Comparison of ENCODE assay signal across 8 mouse cellular contexts in genomic region chr7:128297617-128298480, GRCm38 (mm10). TPM values are rescaled to one million over a fixed set of nuclear protein-coding genes. Genes with fewer than 3 reads are reported as not detected.
A peak's percentile ranks its signal among the peaks of the same experiment; 100 is the strongest.
DNase-seq lines count a peak whose midpoint lies in the region; ATAC-seq and TF ChIP-seq lines count a peak whose summit lies in the region.

Gene BC017158, minus strand, starts transcription at chr7:128298170.

- DNase-seq in heart, postnatal 25 days (ENCODE audit: low spot score): peak; percentile 49
- peak; percentile 75 to 88 for DNase-seq in layer of hippocampus, adult 18-20 months (ENCODE audit: low spot score in 2 of 2)
- DNase-seq in lung, adult 18-20 months: peak; percentile 69 to 82

- no peak within 1 kb of the TSS for H3K27ac ChIP-seq in ES-Bruce4 (ENCODE audit: insufficient read depth, low read length)
- H3K27ac ChIP-seq in forebrain, embryonic 15.5 days (replicated peaks): peak within 1 kb of the TSS; percentile 66
- H3K27ac ChIP-seq in neural tube, embryonic 14.5 days (ENCODE audit: low read depth, low read length): peak within 1 kb of the TSS; percentile 50
- no peak within 1 kb of the TSS for H3K27ac ChIP-seq in testis, adult 2 months (ENCODE audit: control insufficient read depth, insufficient read depth, low read depth, low read length)

- no peaks in the 10 kb centered on the region for H3K4me1 ChIP-seq in ES-Bruce4 (ENCODE audit: control insufficient read depth, insufficient read depth, low read length)
- H3K4me1 ChIP-seq in forebrain, embryonic 15.5 days: peaks cover 22% of the 10 kb centered on the region
- peaks cover 12% of the 10 kb centered on the region for H3K4me1 ChIP-seq in neural tube, embryonic 14.5 days (ENCODE audit: control insufficient read depth, insufficient read depth, low read length)
- H3K4me1 ChIP-seq in testis, adult 2 months (ENCODE audit: control insufficient read depth, insufficient read depth, low read length): peaks cover 5% of the 10 kb centered on the region

- H3K4me2 ChIP-seq in forebrain, embryonic 15.5 days (replicated peaks): peak within 1 kb of the TSS; percentile 80
- peak within 1 kb of the TSS; percentile 82 for H3K4me2 ChIP-seq in neural tube, embryonic 14.5 days (ENCODE audit: low read depth, low read length)

- peak within 1 kb of the TSS; percentile 87 for H3K4me3 ChIP-seq in ES-Bruce4 (ENCODE audit: low read depth, low read length)
- peak within 1 kb of the TSS; percentile 70 for H3K4me3 ChIP-seq in forebrain, embryonic 15.5 days
- peak within 1 kb of the TSS; percentile 79 for H3K4me3 ChIP-seq in neural tube, embryonic 14.5 days (ENCODE audit: low read depth, low read length)
- peak within 1 kb of the TSS; percentile 93 for H3K4me3 ChIP-seq in testis, adult 2 months (ENCODE audit: control insufficient read depth, low read depth, low read length)

- H3K27me3 ChIP-seq in ES-Bruce4 (ENCODE audit: control insufficient read depth, insufficient read depth, low read length, poor library complexity, severe bottlenecking): no peaks in the 10 kb centered on the region
- no peaks in the 10 kb centered on the region for H3K27me3 ChIP-seq in forebrain, embryonic 15.5 days
- H3K27me3 ChIP-seq in neural tube, embryonic 14.5 days (ENCODE audit: control insufficient read depth, insufficient read depth, low read length): no peaks in the 10 kb centered on the region
- no peaks in the 10 kb centered on the region for H3K27me3 ChIP-seq in testis, adult 2 months (ENCODE audit: control insufficient read depth, insufficient read depth, low read length)

- H3K9ac ChIP-seq in ES-Bruce4 (ENCODE audit: low read depth, poor library complexity, severe bottlenecking): peak within 1 kb of the TSS; percentile 87
- peak within 1 kb of the TSS; percentile 78 for H3K9ac ChIP-seq in forebrain, embryonic 15.5 days (replicated peaks)
- H3K9ac ChIP-seq in neural tube, embryonic 14.5 days (replicated peaks; ENCODE audit: low read depth, low read length): peak within 1 kb of the TSS; percentile 83

- TF ChIP-seq EP300 in ES-Bruce4 (IDR thresholded peaks at IDR 0.05; ENCODE audit: insufficient read depth, low read depth, low read length): no peak

- no peak for TF ChIP-seq CTCF in ES-Bruce4 (IDR thresholded peaks at IDR 0.05; ENCODE audit: low read depth, low read length)
- no peak for TF ChIP-seq CTCF in testis, adult 2 months (IDR thresholded peaks at IDR 0.05; ENCODE audit: control insufficient read depth, insufficient read depth, insufficient replicate concordance, low read depth, low read length)

- no peaks in the 10 kb centered on the region for H3K9me3 ChIP-seq in ES-Bruce4 (replicated peaks; ENCODE audit: control insufficient read depth, insufficient read depth, low read length, poor library complexity, severe bottlenecking)
- H3K9me3 ChIP-seq in forebrain, embryonic 15.5 days: no peaks in the 10 kb centered on the region
- H3K9me3 ChIP-seq in neural tube, embryonic 14.5 days (ENCODE audit: control insufficient read depth, low read length): no peaks in the 10 kb centered on the region

- intact Hi-C loops in heart, postnatal 25 days (cut with DNase I): loop anchor here (2.0 kb wide), 1 partner anchor 49 kb away; no protein-coding TSS in a partner anchor

- 1% methylated on average over 47 of the region's 47 CpGs for WGBS in forebrain, embryonic 15.5 days
- WGBS in neural tube, embryonic 14.5 days: 2% methylated on average over 46 of the region's 47 CpGs

- no peak for TF ChIP-seq POLR2A in ES-Bruce4 (IDR thresholded peaks at IDR 0.05; ENCODE audit: insufficient read depth, low read length)
- no peak for TF ChIP-seq POLR2A in testis, adult 2 months (IDR thresholded peaks at IDR 0.05; ENCODE audit: control insufficient read depth, low read depth, low read length)

- peak; percentile 40; the same call in 1 of the 2 replicates for ATAC-seq in cerebellum, adult (ENCODE audit: insufficient number of reproducible peaks, low FRiP score, low TSS enrichment)
- peak; percentile 83 for ATAC-seq in forebrain, embryonic 15.5 days (replicated peaks)
- peak; percentile 65; the same call in 1 of the 2 replicates for ATAC-seq in neural tube, embryonic 14.5 days (ENCODE audit: low read depth)

- no peaks in the 10 kb centered on the region for H3K36me3 ChIP-seq in ES-Bruce4 (ENCODE audit: control insufficient read depth, insufficient read depth, low read length, poor library complexity, severe bottlenecking)
- no peaks in the 10 kb centered on the region for H3K36me3 ChIP-seq in forebrain, embryonic 15.5 days
- H3K36me3 ChIP-seq in neural tube, embryonic 14.5 days (ENCODE audit: control insufficient read depth, insufficient read depth, low read length): no peaks in the 10 kb centered on the region
- H3K36me3 ChIP-seq in testis, adult 2 months (ENCODE audit: control insufficient read depth, insufficient read depth, low read length): no peaks in the 10 kb centered on the region

RNA-seq across cellular contexts. Expression of gene BC017158, which starts in this region (rescaled TPM):
- polyA plus RNA-seq in ES-Bruce4 (2011; ENCODE audit: insufficient read depth, insufficient read length, low read depth, missing spikeins): 7.5 and 9.3 TPM in 2 replicates
- polyA plus RNA-seq in forebrain, embryonic 15.5 days (2015; fragmentation: Nextera tagmentation; extraction: Ambion mirVana): 13.1 and 14.2 TPM in 2 replicates
- 1 to 10 TPM; 6.1 to 6.4 TPM for total RNA-seq in heart, postnatal 25 days (2021)
- total RNA-seq in layer of hippocampus, adult 18-20 months (2021): 10 to 100 TPM; 24.0 to 25.9 TPM
- polyA plus RNA-seq in neural tube, embryonic 14.5 days (2014; fragmentation: Nextera tagmentation; extraction: Ambion mirVana): 25.9 and 27.9 TPM in 2 replicates
- polyA plus RNA-seq in testis, adult 2 months (2012; rRNA removed): 10.0 and 10.8 TPM in 2 replicates

Comparison
In these comparisons a context has a peak if more than half of its experiments do, and no peak if none do; other contexts are left out.
1. H3K27ac ChIP-seq: peak in forebrain, embryonic 15.5 days (single experiment) and neural tube, embryonic 14.5 days (single experiment); none in ES-Bruce4 (single experiment) and testis, adult 2 months (single experiment).
2. Peak in every context shown above with its lines, with median percentiles within 50 percentile points of each other: H3K4me3 ChIP-seq, H3K9ac ChIP-seq, ATAC-seq and DNase-seq.